Mouse (Mus musculus): ENCODE measurements around the gene Il10ra.

DNA sequence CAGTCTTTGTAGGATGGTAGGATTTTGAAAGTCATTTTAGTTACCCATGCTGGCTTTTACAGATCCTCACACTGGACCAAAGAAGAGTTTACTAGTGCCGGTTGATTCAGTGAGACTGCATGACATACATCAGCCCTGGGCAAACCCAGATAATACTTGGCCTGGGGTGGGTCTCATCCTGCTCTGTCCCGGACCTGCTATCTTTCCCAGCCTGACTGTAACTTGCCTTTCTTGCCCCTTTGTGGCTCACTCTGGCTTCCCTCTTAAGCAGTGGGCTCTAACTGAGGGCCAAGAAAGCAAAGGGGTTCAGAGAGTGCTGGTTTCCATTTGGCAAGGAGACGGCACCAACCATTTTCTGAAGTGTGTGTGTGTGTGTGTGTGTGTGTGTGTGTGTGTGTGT, 49.3 kb downstream of the Il10ra start:
- TF ChIP-seq EP300 (IDR thresholded peaks at IDR 0.05) = no peak
- no peak for TF ChIP-seq CTCF (IDR thresholded peaks at IDR 0.05)
